Mouse (Mus musculus) heart, adult 11 months (tissue): ENCODE measurements at regions not wholly inside any gene's neighbourhood (a gene's known extent, or its start where the extent isn't known, plus 50 kb on each side); places are given as distances from the start of the nearest gene placed in this dataset.

Experiments
- DNase-seq: peaks from one replicate; pipeline ENCODE4 v3.0.0; 2022

- DNase-seq: no peak
These were observed 53.3 kb upstream of the Ptpn12 start for GRCm38 (mm10) chr5:21109030-21109429.

GRCm38 (mm10) chr5:21113377-21113776, 57.7 kb upstream of the Ptpn12 start:
- DNase-seq: peak; percentile 55

GRCm38 (mm10) chr5:21115552-21115951, 59.8 kb upstream of the Ptpn12 start:
- peak; percentile 11 for DNase-seq

GRCm38 (mm10) chr5:21123081-21123480, 63.0 kb upstream of the Gsap start:
- DNase-seq: peak; percentile 45

GRCm38 (mm10) chr5:21125085-21125484, 61.0 kb upstream of the Gsap start:
- no peak for DNase-seq

GRCm38 (mm10) chr5:21131173-21131572, 54.9 kb upstream of the Gsap start:
- DNase-seq: peak; percentile 96

GRCm38 (mm10) chr5:21131943-21132342, 54.1 kb upstream of the Gsap start:
- DNase-seq: no peak

- no peak for DNase-seq
These were observed 50.6 kb upstream of the Gsap start for GRCm38 (mm10) chr5:21135476-21135875.

- DNase-seq: no peak
These were observed 50.0 kb upstream of the Gsap start for GRCm38 (mm10) chr5:21136081-21136480.
